Mouse (Mus musculus) MEL-GATA-1-ER (cell line): ENCODE measurements at regions not wholly inside any gene's neighbourhood (a gene's known extent, or its start where the extent isn't known, plus 50 kb on each side); places are given as distances from the start of the nearest gene placed in this dataset.

Experiments
- DNase-seq: peaks from one replicate; pipeline ENCODE4 v3.0.0-alpha.2; 2012; ENCODE audit warnings: low read depth; ENCODE audit errors: extremely low read depth

DNA sequence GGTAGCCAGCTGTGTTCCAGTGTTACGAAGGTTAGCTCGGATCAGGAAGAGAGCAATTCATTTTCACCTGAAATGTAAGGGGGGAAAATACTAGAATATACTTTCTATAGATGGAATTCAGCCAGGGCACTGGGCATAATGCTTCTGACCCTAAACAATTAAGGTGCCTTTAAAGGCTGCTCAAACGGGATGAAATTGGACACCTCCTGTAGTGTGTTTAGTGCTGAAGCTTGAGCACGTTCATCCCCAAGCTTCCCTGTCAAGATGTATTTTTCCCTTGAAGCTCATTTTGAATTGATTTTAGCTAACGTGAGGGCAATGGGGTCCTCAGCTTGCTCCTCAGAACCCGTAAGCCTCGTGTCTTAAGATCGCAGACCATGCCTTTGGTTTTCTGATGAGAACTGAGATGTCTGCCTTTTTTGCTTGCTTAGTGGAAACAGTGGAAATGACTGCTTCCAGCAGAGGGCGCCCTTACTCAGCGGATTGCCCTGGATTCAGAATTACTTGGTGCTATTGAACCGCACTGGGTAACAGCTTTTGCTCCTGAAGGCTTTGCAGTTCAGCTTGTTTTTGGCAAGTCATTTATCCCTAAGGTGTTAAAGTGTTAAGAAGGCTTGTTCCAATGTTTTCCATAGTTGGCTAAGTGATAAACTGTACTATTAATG lies 74.6 kb upstream of the Fermt1 start:
- DNase-seq = peak; percentile 17

GRCm38 (mm10) chr2:133021244-133021643 lies 75.5 kb upstream of the Fermt1 start:
- DNase-seq = no peak

GRCm38 (mm10) chr2:133027038-133027437 lies 81.3 kb upstream of the Fermt1 start:
- no peak for DNase-seq

DNA sequence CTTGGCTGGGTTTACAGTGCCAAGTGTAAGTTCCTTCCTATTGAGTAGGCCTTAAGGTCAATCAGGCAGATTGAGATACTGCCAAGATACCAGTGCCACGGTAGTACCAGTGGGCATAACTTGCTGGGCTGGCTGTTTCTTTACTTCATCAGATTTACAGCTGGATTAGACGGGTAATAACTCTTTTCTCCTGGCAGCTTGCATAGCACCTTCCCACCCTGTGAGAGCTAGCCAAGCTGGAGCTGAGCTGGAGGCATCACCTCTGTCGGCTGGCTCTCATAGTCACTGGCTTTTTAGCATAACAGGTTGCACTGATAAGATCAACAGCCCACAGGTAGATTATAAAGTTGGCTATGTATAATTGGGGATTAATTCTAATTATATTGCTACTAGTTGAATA lies 89.7 kb upstream of the Fermt1 start:
- DNase-seq = no peak

DNA sequence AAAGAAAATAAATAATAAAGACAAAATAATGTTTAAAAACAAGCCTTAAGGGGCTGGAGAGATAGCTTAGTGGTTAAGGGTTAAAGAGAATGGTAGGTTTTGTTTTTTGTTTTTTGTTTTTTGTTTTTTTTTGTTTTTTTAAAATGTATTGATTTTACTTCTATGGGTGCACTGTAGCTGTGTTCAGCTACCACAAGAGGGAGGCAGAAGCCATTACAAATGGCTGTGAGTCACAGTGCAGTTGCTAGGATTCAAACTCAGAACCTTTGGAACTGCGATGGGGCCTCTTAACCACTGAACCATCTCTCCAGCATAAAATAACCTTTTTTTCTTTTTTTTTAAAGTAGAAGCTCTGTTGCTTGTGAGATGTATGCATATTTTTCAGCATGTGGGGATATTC lies 95.0 kb upstream of the Fermt1 start:
- DNase-seq = no peak

DNA sequence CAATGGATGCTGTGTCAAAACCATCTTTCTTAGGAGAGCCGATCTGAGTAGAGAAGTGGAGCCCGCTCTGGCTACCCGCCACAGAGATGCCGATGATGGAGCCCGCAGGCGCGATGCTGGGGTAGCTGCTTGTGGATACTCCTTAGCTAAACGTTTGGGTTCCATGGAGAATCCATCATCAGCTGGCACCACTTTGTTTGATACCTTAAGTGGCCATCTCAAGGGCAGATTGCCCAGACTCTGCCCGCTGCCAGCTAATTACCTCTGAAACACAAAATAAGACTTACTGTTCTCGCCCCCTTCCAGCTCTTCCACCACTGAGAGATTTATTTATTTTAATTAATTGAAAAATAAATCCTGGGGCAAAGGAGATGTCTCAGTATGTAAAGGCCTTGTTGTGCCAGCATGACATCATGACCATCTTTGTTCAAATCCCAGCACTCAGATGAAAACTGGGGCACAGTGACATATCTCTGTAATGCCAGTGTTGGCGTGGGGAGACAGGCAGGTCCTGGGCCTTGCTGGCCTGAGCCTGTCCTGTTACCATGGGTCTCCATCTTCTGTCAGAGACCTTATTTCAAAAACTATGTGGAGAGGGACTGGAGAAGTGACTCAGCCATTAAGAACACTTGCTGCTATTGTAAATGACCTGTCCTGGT lies 132.1 kb upstream of the Fermt1 start:
- no peak for DNase-seq

GRCm38 (mm10) chr2:133090976-133091375 lies 145.3 kb upstream of the Fermt1 start:
- no peak for DNase-seq

DNA sequence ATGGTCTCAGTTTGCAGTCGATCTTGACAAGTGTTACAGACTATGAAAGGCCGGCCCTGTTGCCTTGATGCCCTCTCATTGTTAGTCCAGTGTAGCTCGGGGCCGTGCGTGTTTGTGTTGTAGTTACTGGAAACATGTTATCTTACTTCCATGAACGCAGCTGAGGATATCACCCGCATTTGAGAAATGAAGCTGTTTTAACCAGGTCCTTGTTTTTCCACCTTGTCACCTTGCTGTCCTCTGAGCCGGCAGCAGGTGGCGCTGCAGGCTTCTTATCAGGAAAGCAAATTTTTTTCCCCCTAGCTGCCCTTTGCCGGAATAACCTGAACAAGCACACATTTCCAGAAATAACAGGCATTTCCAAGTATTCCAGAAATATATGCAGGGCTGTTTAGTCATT lies 167.9 kb upstream of the Fermt1 start:
- peak; percentile 0 for DNase-seq

DNA sequence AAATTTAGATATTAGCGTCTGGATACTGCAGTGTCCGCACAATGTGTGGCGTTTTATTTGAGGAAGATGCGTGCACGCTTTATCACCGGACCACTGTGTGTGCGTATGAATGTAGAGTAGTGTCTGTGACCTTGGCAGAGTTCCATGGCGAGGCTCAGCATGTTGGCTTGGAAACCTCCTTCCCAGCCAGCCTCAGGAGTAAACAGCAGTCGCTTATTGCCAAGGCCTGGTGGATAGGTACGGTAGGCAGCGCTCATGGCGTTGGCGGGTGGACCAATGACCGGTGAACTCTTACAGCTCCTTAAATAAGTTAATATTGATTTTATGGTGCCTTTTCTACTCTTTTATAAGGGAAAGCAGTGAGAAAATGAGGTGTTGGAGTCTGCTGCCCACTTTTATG lies 172.9 kb upstream of the Fermt1 start:
- DNase-seq = no peak

DNA sequence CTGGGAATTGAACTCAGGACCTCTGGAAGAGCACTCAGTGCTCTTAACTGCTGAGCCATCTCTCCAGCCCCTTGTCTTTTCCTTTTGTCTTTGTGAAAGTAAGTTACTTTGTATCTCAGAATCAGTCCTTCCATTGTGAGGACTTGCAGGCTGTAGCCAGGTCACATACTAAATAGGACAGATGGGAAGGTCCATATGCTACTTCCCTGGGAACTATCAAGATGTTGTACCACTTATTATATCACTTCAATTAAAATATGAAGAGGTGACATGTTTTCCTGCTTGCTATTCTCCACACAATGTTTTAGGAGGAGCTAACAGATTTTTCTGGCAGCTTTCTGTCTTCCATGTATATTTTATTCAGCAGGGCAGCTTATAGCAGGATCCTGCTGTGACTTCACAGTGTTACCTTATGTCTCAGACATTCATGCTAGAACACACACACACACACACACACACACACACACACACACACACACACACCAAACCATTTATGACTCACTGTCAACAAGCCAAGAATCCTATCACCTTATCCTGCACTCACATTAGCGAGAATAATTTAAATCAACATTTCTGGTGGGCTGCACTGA lies 179.6 kb upstream of the Fermt1 start:
- DNase-seq = no peak

- no peak for DNase-seq
Observed at GRCm38 (mm10) chr2:133134878-133135277, 189.2 kb upstream of the Fermt1 start.

- DNase-seq = no peak
Observed at GRCm38 (mm10) chr2:133138877-133139276, 193.2 kb upstream of the Fermt1 start.

DNA sequence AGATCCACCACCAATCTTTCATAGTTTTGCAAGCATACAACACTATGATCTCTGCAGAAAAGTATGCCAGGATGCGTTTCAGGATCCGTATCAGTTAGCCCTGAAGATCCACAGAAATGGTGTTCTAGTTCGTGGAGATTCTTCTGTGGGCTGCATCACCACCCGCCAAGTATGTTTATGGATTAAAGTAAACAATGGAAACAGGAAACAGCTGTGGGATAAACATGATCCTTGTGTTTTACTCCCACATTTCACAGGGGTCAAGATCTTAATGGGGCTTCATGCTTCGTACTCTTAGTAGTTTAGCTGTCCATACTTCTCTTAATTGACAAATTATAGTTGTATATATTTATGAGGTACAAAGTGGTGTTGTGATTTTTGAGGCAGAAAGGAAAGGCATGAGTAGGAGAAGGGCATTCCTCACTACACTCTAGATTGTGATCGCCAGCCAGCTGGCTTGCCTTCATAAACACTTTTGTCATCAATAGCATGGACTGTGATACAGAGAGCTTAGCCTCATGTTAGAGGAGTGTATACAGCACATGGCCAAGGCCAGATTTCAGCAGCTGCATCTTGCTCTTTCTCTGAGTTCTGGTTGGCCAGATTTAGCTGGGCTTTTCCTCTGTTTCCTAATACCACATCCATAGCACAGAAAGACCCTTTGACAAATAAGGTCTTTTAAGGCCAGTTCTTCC lies 195.8 kb upstream of the Fermt1 start:
- DNase-seq = no peak

DNA sequence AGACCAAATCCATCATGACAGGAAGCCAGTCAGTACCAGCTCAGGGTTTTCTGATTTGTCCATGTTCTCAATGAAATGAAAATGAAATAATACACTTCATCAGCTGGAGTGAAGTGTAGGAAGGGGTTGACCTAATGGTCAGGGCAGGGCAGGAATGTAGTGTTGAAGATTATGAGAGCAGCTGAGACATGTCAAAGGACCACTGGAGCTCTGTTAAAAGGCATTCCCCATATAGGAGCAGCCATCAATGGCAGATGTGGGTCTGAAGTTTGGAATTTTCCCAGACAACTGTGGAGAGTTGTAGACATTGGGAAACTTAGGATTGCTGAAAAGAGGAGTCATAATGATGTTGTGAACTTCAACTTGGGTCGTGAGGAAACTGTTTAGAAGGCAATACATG lies 206.8 kb upstream of the Fermt1 start:
- DNase-seq = no peak

DNA sequence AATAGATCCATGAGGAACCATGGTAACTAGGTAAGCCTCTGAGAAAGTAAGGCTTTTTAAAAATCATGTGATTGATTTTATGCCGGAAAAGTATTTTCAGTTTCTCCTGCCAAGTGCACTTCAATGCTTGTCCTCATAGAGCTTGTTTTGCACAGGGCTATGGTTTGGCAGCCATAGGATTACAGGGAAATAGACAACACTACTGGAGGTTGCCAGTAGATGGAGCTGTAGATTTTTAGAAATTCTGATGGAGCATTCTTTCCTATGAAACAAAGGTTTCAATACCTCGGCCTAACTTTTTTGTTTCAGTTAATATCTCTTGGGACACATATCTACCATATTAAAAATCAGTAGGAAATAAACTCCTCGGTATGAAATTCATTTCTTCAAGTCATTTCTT lies 210.8 kb upstream of the Fermt1 start:
- no peak for DNase-seq

- DNase-seq = no peak
Observed at GRCm38 (mm10) chr2:133158206-133158605, 212.5 kb upstream of the Fermt1 start.

- no peak for DNase-seq
Observed at GRCm38 (mm10) chr2:133159398-133159797, 213.7 kb upstream of the Fermt1 start.

DNA sequence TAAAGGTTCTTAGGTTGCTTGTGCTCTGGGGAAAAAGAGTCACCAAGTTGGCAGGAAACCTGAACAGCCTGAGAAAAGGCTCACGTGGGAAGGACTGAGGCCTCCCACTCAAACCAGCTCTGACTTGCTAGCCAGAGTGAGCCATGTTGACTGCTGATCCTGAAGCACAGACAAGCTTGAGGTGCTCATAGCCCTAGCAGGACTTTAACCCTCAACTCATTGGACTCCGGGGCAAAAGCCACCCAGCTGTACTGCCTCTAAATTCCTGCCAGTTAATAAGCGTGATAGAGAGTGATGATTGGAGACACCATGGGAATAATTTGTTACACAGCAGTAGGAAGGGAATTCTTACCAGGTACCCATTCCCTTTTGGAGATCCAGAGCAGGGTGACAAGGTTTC lies 230.7 kb upstream of the Fermt1 start:
- no peak for DNase-seq

DNA sequence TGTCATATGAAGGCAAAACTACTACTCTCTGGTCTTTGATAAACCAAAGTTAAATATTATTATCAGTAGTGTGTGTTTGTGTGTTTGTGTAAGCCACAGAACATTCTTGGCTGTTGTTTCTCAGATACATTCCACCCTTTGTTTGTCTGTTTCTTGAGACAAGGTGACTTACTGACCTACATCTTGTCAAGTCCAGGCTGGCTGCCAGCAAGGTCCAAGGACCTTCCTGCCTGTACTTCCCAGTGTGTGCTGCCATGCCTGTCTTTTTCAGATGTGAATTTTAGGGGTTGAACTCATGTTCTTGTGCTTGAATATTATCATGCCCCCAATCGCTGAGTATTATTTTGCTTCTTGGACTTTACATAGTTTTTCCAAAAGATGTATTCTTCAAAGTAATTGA lies 235.5 kb upstream of the Fermt1 start:
- no peak for DNase-seq

DNA sequence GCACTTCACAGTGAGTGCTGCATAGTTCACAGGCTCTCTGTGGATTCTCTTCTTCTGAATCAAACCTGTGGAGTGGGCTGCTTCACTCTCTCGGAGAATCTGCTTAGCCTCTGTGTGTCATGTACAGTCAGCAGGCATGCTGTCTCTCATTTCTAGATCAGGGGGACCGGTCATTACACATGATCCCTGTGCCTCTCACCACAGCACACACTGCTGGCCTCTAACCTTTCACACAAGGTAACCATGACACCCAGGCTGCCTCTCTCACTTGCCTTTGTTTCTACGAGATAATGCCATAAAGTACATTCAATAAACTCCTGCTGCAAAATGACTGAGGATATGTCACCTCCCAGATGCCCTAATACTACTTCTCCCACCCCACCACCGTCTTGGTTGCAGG lies 237.2 kb upstream of the Fermt1 start:
- no peak for DNase-seq

DNA sequence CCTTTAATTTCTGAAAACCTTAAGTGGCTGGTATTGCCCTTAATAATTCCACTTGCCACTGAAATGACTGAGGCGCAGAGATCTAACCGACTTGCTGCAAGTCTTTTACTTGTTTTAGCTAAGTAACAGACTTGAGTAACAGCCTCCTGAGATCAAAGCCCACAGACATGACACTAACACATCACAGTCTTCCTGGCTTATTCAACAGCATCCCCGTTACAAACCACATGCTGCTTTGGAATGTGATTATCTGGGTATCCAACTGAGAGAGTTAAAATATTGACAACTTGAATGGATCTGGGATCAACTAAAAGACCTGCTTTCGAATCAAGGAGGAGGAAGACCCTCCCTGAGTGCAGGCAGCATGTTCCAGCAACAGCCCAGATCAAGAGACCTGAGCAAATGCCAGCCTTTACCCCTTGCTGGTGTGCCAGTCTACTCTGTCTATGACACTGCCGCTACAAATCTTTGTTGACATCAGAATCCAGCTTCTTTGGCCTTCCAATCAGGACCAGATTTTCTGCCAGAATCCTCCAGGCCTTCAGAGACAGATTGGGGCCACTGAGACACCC lies 258.7 kb upstream of the Fermt1 start:
- no peak for DNase-seq

DNA sequence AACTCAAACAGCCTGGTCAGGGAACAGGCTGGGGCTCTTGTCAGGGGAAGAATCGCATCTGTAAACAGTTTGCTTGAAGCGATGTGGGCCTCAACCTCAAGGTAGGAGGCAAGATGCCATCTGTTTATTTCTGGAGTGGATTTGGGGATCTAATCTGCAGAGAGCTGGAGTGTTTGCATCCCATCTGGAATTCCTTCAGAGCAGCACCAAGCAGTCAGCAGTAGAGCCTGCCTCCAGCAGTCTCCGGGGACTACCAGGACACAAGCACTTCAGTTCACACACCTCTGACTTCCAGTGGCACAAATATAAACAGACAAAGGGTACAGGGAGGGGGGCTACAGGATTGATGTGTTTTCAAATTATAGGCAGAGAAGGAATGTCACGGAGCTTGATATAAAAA lies 262.8 kb upstream of the Fermt1 start:
- no peak for DNase-seq
